Mouse (Mus musculus): ENCODE results near the gene Lgi4. TPM values are rescaled to one million over a fixed set of nuclear protein-coding genes. Genes with fewer than 3 reads are reported as not detected.

The Lgi4 gene
- polyA plus RNA-seq, 1 experiment from 2014 or later: 0.46 TPM

- Histone ChIP-seq H3K4me1 (replicated peaks; ENCODE audit: control insufficient read depth, insufficient read depth) (no peaks in the 10 kb centered on the region), H3K9ac (ENCODE audit: low read length) (0 out of 2 replicates have a peak overlapping the region, but pooled peaks have one; percentile 18), H3K27ac (replicated peaks) (no peak overlapping the region), H3K4me3 (ENCODE audit: low read depth, low read length) (no peak overlapping the region), H3K9me3 (ENCODE audit: control insufficient read depth, low read length) (no peaks in the 10 kb centered on the region), H3K4me2 (replicated peaks; ENCODE audit: low read depth) (peak overlapping the region; percentile 41), H3K27me3 (ENCODE audit: control insufficient read depth, insufficient read depth, low read length) (no peaks in the 10 kb centered on the region), H3K36me3 (ENCODE audit: control insufficient read depth, insufficient read depth, low read length) (no peaks in the 10 kb centered on the region)
- DNase-seq (ENCODE audit: low spot score) (peak; percentile 91), ATAC-seq (ENCODE audit: low FRiP score, low TSS enrichment) (peak; percentile 89)
- peak; percentile 98 for TF ChIP-seq CTCF (IDR thresholded peaks at IDR 0.05; ENCODE audit: low read depth)
- no peak for TF ChIP-seq EP300 (optimal IDR thresholded peaks at IDR 0.05)
- WGBS: 48% methylated on average over 20 of the region's 20 CpGs
Measured at GRCm38 (mm10) chr7:31097583-31098248, 38.6 kb downstream of the Lgi4 start.

GRCm38 (mm10) chr7:31098697-31099611 is 39.8 kb downstream of the Lgi4 start:
- no peaks in the 10 kb centered on the region for H3K27me3 ChIP-seq (ENCODE audit: control insufficient read depth, insufficient read depth, low read length)
- DNase-seq (ENCODE audit: low spot score): peak; percentile 33
- no peak overlapping the region for H3K9ac ChIP-seq (ENCODE audit: low read length)
- H3K4me2 ChIP-seq (replicated peaks; ENCODE audit: low read depth): no peak overlapping the region
- no peaks in the 10 kb centered on the region for H3K36me3 ChIP-seq (ENCODE audit: control insufficient read depth, insufficient read depth, low read length)
- no peak overlapping the region for H3K4me3 ChIP-seq (ENCODE audit: low read depth, low read length)
- no peaks in the 10 kb centered on the region for H3K9me3 ChIP-seq (ENCODE audit: control insufficient read depth, low read length)
- 69% methylated on average over 21 of the region's 22 CpGs for WGBS
- no peaks in the 10 kb centered on the region for H3K4me1 ChIP-seq (replicated peaks; ENCODE audit: control insufficient read depth, insufficient read depth)
- no peak overlapping the region for H3K27ac ChIP-seq (replicated peaks)
- peak; percentile 52 for TF ChIP-seq CTCF (IDR thresholded peaks at IDR 0.05; ENCODE audit: low read depth)
- TF ChIP-seq EP300 (optimal IDR thresholded peaks at IDR 0.05): no peak
- ATAC-seq (ENCODE audit: low FRiP score, low TSS enrichment): no peak

DNA sequence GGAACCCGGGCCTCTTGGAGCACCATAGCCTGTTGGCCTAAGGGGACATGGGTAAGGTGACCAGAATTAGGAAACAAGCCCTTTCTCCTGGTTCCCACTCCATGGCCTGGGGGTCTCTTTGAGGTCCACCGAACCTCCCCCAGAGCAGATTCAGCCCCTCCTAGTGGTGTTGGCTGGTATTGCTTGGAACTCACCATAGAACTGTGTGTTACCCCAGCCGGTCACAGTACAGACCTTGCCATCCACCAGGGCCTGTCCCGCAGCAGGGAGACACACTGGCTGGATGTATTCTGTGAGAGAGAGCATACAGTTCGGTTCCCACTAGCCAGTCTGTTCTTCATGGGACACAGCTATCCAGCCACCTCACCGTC is 40.5 kb downstream of the Lgi4 start:
- Histone ChIP-seq H3K4me2 (replicated peaks; ENCODE audit: low read depth) (no peak overlapping the region), H3K9ac (ENCODE audit: low read length) (no peak overlapping the region), H3K9me3 (ENCODE audit: control insufficient read depth, low read length) (no peaks in the 10 kb centered on the region), H3K27ac (replicated peaks) (no peak overlapping the region), H3K27me3 (ENCODE audit: control insufficient read depth, insufficient read depth, low read length) (no peaks in the 10 kb centered on the region), H3K4me1 (replicated peaks; ENCODE audit: control insufficient read depth, insufficient read depth) (no peaks in the 10 kb centered on the region), H3K36me3 (ENCODE audit: control insufficient read depth, insufficient read depth, low read length) (no peaks in the 10 kb centered on the region), H3K4me3 (ENCODE audit: low read depth, low read length) (no peak overlapping the region)
- whole genome bisulfite sequencing: 93% methylated on average over 6 of the region's 6 CpGs
- TF ChIP-seq CTCF (IDR thresholded peaks at IDR 0.05; ENCODE audit: low read depth): peak; percentile 37
- TF ChIP-seq EP300 (optimal IDR thresholded peaks at IDR 0.05): no peak
- DNase-seq (ENCODE audit: low spot score) (no peak), ATAC-seq (ENCODE audit: low FRiP score, low TSS enrichment) (no peak)

DNA sequence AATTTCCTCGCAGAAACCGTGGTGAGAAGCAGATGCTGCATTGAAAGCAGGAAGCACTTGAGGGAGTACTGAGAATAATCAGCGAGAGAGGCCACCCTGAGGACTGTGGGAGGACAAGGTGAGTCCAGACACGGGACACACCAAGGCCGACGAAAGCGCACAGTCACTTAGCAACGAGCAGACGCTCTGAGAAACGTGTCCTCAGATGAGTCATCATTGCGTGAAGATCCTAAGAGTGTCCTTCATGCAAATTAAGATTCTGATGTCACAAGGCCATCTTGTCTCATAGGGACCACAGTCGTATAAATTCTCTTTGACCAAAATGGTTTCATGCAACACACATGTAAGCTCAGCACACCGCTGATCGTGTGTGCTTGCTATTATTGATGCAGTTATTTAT is 41.6 kb downstream of the Lgi4 start:
- no peaks in the 10 kb centered on the region for H3K4me1 ChIP-seq (replicated peaks; ENCODE audit: control insufficient read depth, insufficient read depth)
- H3K4me2 ChIP-seq (replicated peaks; ENCODE audit: low read depth): no peak overlapping the region
- H3K9me3 ChIP-seq (ENCODE audit: control insufficient read depth, low read length): no peaks in the 10 kb centered on the region
- no peaks in the 10 kb centered on the region for H3K27me3 ChIP-seq (ENCODE audit: control insufficient read depth, insufficient read depth, low read length)
- H3K36me3 ChIP-seq (ENCODE audit: control insufficient read depth, insufficient read depth, low read length): no peaks in the 10 kb centered on the region
- WGBS: 70% methylated on average over 14 of the region's 14 CpGs
- ATAC-seq (ENCODE audit: low FRiP score, low TSS enrichment): no peak
- H3K27ac ChIP-seq (replicated peaks): no peak overlapping the region
- H3K9ac ChIP-seq (ENCODE audit: low read length): no peak overlapping the region
- DNase-seq (ENCODE audit: low spot score): no peak
- H3K4me3 ChIP-seq (ENCODE audit: low read depth, low read length): no peak overlapping the region
- TF ChIP-seq CTCF (IDR thresholded peaks at IDR 0.05; ENCODE audit: low read depth) (no peak), EP300 (optimal IDR thresholded peaks at IDR 0.05) (no peak)

GRCm38 (mm10) chr7:31105061-31105768 is 46.1 kb downstream of the Lgi4 start:
- no peaks in the 10 kb centered on the region for H3K4me1 ChIP-seq (replicated peaks; ENCODE audit: control insufficient read depth, insufficient read depth)
- no peak overlapping the region for H3K4me3 ChIP-seq (ENCODE audit: low read depth, low read length)
- DNase-seq (ENCODE audit: low spot score) (peak; percentile 62), ATAC-seq (ENCODE audit: low FRiP score, low TSS enrichment) (no peak)
- H3K9me3 ChIP-seq (ENCODE audit: control insufficient read depth, low read length): no peaks in the 10 kb centered on the region
- no peaks in the 10 kb centered on the region for H3K27me3 ChIP-seq (ENCODE audit: control insufficient read depth, insufficient read depth, low read length)
- no peak overlapping the region for H3K4me2 ChIP-seq (replicated peaks; ENCODE audit: low read depth)
- no peak overlapping the region for H3K27ac ChIP-seq (replicated peaks)
- 56% methylated on average over 15 of the region's 15 CpGs for WGBS
- peak; percentile 75 for TF ChIP-seq CTCF (IDR thresholded peaks at IDR 0.05; ENCODE audit: low read depth)
- TF ChIP-seq EP300 (optimal IDR thresholded peaks at IDR 0.05): no peak
- H3K9ac ChIP-seq (ENCODE audit: low read length): no peak overlapping the region
- no peaks in the 10 kb centered on the region for H3K36me3 ChIP-seq (ENCODE audit: control insufficient read depth, insufficient read depth, low read length)

Data from stomach, postnatal 0 days (tissue).